Mouse (Mus musculus) spleen, adult 2 months (tissue): ENCODE measurements around the gene Mtmr14.

Experiments
- CTCF ChIP-seq: fragments of 200-500 bp; IDR thresholded peaks from 2 replicates; pipeline ENCODE4 v1.5.1; 2011; ENCODE audit warnings: mild to moderate bottlenecking, inconsistent platforms; ENCODE audit not compliant: insufficient read depth, insufficient read length, insufficient replicate concordance; ENCODE audit errors: extremely low read depth
- POLR2A ChIP-seq: fragments of 200-500 bp; IDR thresholded peaks from 2 replicates; pipeline ENCODE4 v1.6.1; 2011; ENCODE audit warnings: low read depth, low read length, inconsistent platforms

DNA sequence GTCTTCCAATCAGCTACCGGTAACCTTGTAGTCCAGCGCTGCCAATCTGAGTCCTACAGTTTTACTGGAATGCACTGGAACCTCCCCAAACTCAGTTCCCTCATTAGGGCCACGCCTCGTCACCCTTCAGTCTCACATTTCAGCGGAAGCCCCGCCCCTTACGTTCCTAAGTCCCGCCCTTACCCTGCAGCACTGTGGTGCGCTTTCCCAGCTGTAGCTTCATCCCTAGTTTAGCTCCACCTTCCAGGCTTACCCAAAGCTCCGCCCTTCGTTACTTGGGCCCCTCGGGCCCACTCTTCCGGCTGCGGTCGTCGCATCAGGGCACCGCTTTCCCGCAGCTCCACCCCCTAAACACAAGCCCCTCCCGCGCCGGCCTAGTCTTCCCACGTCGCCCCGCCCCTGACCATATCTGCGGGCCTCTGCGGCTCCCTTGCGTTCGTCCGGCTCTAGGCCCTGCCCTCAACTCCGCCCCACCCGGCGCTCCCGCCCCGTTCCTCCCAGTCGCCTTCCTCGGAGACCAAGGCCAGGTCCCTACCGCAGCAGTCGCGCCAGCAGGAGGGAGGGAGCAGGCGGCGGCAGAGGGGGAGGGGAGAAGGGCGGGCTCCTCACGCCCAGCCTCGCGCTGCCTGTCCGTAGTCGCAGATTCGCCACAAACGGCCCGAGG lies 68.8 kb downstream of the Mtmr14 start:
- no peak for TF ChIP-seq CTCF
- TF ChIP-seq POLR2A, result no peak; the same call in 1 of the 2 replicates
